Mouse (Mus musculus) activated CD4-positive, CD25-positive, alpha-beta regulatory T cell, adult 4 months (primary cell): ENCODE measurements at regions not wholly inside any gene's neighbourhood (a gene's known extent, or its start where the extent isn't known, plus 50 kb on each side); places are given as distances from the start of the nearest gene placed in this dataset.

Source experiments
- ATAC-seq: one replicate; pipeline ENCODE4 v1.8.0; 2017

GRCm38 (mm10) chr7:83186341-83186740 is 319.2 kb downstream of the Mex3b start:
- ATAC-seq: no peak

DNA sequence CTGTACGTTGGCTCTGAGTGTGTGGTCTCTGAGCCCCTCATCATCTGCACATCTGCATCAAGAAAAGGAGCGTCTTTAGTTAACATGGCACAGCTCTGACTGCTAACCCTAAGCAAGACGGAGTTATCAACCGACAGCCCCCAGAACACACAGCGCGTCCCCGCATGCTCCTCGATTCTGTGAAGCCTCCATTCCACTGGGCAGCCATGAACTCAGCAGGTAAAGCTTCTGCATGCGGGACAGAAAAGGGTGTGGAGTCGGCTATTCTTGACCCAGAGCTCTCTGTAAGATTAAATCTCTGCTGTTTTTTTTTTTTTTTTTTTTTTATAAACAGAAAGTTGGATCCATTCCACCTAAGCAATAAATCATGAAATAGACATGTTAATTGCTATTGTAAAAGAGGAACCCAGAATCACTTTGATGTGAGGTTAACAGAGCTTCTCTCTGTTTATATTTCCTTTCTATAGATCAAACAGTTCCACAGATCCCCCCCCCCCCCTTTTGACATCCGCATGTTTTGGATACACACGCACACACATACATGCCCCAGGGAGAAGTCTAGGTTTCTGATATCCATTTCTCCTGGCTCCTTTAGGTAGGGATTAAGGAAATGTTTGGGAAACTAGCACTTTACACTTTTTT is 328.9 kb downstream of the Mex3b start:
- ATAC-seq: no peak

- ATAC-seq: no peak
These were observed 330.4 kb downstream of the Mex3b start for GRCm38 (mm10) chr7:83197490-83197889.

DNA sequence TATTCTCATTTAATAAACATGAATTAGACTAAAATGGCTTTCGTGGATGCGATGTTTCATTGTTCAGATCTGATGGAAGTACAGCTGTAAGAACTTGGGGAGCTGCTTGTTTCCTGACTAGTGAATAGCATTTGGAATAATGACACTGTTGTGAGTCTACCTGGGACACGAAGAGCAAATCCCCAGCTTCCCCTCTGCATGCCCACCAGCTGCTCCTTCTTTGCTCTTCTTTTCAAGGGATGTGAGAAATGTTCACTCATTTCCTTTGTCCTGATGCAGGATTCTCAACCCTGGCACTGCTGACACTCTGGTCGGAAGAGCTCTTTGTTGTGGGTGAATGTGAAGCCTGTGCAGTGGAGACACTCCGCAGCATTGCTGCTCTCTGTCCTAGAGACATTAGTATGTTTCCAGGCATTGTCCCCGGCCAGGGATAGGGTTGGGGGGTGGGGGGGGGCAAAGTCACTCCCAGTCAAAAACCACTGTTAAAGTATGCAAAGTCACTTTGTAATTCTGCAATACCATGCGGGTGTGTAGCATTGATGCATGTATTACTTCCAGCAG is 334.1 kb downstream of the Mex3b start:
- ATAC-seq: no peak

DNA sequence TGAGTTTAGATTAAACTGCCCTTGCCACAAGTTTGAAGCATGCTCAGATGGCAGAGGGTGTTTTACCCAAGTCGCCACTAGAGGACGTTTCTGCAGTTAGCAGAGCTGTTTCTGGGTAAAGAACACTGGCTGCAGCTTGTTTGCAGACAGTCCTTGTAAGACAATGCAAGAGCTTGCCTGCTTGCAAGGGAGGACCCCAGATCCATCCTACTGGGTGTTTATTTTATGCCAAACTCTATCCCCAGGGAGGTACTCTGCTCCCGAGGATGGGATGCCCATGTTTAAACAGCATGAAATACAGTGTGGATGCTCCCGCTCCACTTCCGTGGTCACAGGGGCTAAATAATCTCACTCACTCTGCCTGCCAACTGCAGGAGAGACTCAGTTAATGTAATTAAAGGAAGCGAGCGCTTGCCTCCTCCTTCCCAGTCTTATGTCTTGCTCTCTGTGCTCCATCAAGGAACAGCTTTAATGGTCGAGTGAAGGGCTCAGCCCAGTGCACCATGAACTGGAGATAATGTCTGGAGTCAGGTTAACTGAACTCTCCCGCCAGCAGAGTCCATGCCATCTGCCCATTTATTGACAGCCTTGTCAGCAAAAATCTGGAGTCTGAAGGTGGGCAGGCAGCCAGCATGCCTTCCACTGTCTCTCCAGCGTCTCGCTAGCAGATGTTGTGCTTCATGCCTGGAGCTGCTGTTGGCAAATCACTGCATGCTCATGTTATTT is 334.8 kb downstream of the Mex3b start:
- ATAC-seq: no peak

GRCm38 (mm10) chr7:83203311-83204012 is 336.3 kb downstream of the Mex3b start:
- no peak for ATAC-seq

- no peak for ATAC-seq
These were observed 336.9 kb downstream of the Mex3b start for GRCm38 (mm10) chr7:83204013-83204365.

DNA sequence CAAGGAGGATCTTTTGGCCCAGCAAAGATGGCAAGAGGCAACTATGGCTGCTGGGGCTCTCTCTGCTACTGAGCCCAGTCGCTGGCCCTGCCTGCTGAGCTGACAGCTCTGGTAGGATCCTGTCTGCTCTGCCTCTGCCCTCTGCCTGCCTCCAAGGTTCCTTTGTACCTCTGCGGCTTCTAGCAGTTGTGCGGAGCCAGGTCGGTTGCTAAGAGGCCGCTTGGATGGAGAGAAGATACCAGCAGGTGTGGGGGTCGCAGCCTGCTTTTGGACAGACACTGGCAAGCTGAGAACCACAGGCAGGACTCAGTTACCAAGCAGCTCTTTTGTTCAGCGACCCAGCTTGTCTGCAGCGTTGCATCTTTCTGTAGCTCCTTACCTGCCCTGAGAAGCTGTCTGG is 337.6 kb downstream of the Mex3b start:
- no peak for ATAC-seq

DNA sequence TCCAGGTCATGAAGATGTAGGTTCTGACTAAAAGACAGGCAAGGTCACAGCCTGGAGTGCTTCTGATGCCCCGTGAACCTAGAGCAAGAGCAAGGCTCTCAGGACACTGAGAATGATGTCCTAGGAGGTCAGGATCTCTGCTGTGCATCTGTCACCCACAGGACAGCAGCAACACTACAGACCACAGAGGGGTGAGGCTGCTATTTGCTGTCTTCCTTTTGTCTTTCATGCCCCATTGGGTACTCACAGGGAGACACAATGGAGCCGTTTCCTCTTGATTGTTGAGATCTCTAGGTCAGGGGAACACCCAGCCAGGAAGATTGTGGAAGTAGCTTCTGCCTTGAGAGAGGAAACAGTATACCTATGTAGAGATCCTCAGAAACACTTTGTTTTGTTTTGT is 339.9 kb downstream of the Mex3b start:
- no peak for ATAC-seq

DNA sequence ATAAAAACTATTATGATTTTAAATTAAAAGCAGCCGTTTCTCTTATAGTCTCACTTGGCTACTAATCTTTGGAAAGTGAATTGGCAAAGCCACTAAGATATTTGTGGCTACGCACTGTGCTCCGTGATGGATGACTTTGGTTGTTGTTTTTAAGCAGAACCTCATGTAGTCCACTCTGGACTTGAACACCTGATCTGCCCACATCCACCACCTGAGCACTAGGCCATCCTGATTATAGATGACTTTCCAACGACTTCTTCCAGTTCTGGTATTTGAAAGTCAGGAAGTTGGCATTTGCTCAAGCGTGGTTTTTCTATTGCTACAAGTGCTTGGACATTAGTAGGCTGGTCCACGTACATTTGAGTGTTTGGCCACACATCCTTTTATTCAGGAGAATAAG is 344.5 kb downstream of the Mex3b start:
- ATAC-seq: no peak

DNA sequence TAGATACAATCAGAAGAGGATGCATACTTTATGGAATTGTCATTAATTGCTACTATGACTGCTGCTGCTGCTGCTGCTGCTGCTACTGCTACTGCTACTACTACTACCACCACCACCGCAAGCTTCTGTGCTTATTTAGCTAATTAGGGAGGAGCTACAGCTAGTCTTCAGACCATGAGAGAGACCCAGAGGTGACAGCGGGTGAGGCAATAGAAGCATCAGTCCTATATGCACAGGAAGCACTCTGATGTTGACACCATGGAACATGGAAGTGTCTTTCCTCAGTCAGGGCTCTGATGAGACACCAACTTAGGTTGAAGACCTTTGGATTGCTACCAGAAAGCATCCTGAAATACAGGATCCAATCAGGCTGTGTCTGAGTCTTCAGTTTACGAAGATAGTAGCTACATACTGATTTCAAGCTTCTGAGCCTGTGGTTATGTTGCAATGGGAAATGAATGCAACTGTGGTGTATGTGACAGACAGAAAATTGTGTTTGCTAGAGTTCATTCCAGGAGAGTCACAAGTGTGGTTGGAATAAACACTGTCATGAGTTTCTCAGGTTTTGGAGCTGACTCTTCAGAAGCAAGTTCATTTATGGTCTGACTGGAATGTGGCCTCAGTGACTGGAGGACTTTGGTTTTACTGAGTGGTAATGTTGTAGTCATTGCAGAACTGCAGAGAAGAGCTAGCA is 355.0 kb downstream of the Mex3b start:
- ATAC-seq: no peak

- no peak for ATAC-seq
These were observed 357.2 kb upstream of the Tmc3 start for GRCm38 (mm10) chr7:83227262-83228108.

DNA sequence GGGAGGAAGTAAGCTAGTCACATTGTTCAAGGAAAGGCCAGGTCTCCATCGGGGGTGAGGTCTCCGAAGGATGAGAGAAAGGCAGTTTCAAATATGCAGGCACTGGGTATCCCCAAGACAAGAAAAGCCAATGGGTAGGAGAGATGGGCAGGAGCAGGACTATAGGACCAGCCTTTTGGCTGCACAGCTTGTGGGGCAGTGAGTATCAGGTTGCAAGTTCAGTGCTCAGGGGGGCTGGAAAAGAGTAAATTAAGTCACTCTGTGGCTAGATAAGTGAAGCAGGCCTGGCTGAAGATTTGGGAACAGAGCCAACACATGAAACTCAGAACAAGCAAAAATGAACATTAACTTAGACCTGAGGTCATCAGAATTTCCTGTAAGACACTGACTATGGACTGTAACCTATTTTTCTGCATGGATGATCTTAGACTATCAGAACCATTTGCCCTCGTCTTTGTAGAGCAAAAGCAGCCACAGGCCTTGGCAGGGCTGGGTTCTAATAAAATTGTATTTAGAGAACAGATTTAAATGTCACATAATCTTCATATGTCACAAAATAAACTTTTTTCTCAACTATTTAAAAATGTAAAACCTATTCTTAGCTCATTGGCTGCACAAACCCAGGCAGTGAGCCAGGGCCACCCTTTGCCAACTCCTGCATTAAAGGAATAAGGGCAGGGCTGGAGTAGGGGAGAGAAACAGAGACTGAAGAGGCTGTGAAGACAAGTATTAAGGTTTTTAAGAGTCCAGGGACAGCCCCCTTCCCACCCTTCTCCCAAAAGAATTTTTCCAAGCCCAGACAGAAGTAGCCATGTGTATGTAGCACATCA is 354.0 kb upstream of the Tmc3 start:
- ATAC-seq: no peak

GRCm38 (mm10) chr7:83235659-83236058 is 349.1 kb upstream of the Tmc3 start:
- no peak for ATAC-seq

DNA sequence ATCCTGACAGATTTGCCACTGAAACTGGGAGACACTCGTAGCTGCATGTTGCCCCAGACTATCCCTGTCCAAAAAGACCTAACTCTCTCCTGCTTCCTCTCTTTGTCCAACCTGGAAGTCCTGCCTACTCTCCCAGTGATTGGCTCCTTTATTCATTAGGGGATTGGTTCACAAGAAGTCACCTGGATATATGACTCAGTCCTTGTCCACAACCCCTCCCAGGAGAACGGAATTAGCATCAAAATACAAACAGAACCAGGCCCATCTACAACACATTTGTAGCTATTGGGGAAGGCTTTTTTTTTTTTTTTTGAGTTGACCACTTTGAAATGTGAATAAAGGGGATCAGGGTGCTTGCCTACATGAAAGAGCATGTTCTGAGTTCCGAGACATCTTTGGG is 347.4 kb upstream of the Tmc3 start:
- no peak for ATAC-seq

DNA sequence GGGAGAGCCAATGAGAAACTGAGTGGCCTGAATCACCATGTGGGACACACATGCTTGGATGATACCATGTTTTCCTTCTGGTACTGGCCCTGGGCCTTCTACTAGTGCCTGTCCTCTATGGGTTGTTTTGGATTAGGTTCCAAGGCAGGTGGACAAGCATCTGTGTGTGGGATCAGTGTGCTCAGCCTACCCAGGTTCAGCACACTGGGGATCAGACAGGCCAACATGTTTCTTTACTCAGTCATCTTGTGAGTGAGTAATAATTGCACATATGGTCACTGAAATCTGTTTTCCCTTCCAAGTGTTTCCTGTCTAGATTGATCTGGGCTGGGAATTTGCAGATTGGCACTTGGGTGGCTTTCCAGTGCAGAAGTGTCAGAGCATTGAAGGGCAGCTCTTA is 346.6 kb upstream of the Tmc3 start:
- no peak for ATAC-seq

GRCm38 (mm10) chr7:83242233-83242632 is 342.5 kb upstream of the Tmc3 start:
- no peak for ATAC-seq

- no peak for ATAC-seq
These were observed 338.9 kb upstream of the Tmc3 start for GRCm38 (mm10) chr7:83245867-83246266.

GRCm38 (mm10) chr7:83251995-83252563 is 332.6 kb upstream of the Tmc3 start:
- no peak for ATAC-seq

DNA sequence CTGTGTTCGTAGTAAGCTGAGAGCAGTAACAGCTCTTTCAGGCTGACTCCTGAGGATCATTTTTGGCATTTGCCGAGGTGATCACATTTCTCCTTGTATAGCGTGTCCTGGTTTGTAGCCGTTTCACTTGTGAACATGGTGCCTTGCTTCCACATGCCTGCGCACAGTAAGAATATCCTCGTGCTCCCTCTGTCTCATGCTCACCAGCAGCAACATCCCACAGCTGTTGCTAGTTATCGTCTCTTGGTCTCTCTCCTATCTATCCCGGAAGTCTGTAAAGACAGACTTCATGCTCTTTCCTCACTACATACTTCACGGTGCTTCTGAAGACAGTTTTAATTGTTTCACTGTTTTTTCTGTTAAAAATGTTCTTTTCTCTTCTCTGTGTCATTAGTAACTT is 331.7 kb upstream of the Tmc3 start:
- ATAC-seq: no peak

- ATAC-seq: no peak
These were observed 331.3 kb upstream of the Tmc3 start for GRCm38 (mm10) chr7:83253432-83253831.
